Mouse (Mus musculus) hindlimb bud, embryonic 11.5 days (tissue): ENCODE data around the gene Rps12-ps3.

Source experiments
- DNase-seq: peaks from one replicate; pipeline ENCODE4 v3.0.0-alpha.2; 2012; ENCODE audit warnings: low read depth, low spot score; ENCODE audit errors: extremely low spot score

Rps12-ps3 gene

GRCm38 (mm10) chr19:59351151-59351889 is 29.2 kb downstream of the Rps12-ps3 start:
- no peak for DNase-seq

GRCm38 (mm10) chr19:59352760-59353159 is 30.7 kb downstream of the Rps12-ps3 start:
- DNase-seq: no peak

GRCm38 (mm10) chr19:59354906-59355305 is 32.8 kb downstream of the Rps12-ps3 start:
- DNase-seq: no peak

- no peak for DNase-seq
Observed at GRCm38 (mm10) chr19:59356388-59356787, 34.3 kb downstream of the Rps12-ps3 start.

GRCm38 (mm10) chr19:59356843-59357595 is 34.9 kb downstream of the Rps12-ps3 start:
- no peak for DNase-seq

GRCm38 (mm10) chr19:59357878-59358277 is 35.8 kb downstream of the Rps12-ps3 start:
- DNase-seq: no peak

GRCm38 (mm10) chr19:59359202-59359601 is 37.1 kb downstream of the Rps12-ps3 start:
- DNase-seq: no peak

GRCm38 (mm10) chr19:59360486-59360896 is 38.4 kb downstream of the Rps12-ps3 start:
- no peak for DNase-seq

GRCm38 (mm10) chr19:59362646-59363045 is 40.6 kb downstream of the Rps12-ps3 start:
- DNase-seq: no peak

GRCm38 (mm10) chr19:59363666-59364065 is 41.6 kb downstream of the Rps12-ps3 start:
- DNase-seq: no peak

- no peak for DNase-seq
Observed at GRCm38 (mm10) chr19:59366724-59367123, 44.6 kb downstream of the Rps12-ps3 start.

GRCm38 (mm10) chr19:59367892-59368291 is 45.8 kb downstream of the Rps12-ps3 start:
- no peak for DNase-seq

- DNase-seq: no peak
Observed at GRCm38 (mm10) chr19:59371016-59371415, 48.9 kb downstream of the Rps12-ps3 start.
